ENCODE assay signal across 19 mouse cellular contexts in the genomic region with DNA sequence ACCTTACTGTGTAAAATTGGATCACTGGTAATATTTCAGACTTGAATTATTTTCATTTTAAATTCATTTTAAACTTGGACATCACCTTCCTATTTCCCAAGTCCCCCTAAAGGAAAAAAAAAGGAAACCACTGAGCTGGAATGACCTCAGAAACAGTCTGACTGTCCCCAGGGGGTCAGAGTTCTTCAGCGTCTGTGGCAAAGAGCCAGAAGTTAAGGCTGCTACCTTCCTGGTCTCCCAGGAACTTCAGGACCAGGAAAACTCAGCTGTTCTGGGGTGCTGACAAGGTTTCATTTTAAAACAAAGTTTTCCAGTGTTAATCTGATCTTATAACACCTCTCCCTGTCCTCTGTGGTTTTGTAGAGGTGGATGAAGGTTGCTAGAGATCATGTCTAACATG. TPM values are rescaled to one million over a fixed set of nuclear protein-coding genes. Genes with fewer than 3 reads are reported as not detected.
A peak's percentile ranks its signal among the peaks of the same experiment; 100 is the strongest.
DNase-seq lines count a peak whose midpoint lies in the region; ATAC-seq and TF ChIP-seq lines count a peak whose summit lies in the region.
"Had no signal": no experiment of that assay in that cellular context is flagged by ENCODE, and none has a peak within 500 bp of the region (broad histone marks: within the 10 kb centered on the region; RNA-seq: fewer than 3 reads in every experiment).

No protein-coding gene starts in this region.

- peak; percentile 73 for DNase-seq in kidney, adult 2 months
- no peak for DNase-seq in liver, embryonic 13.5 days
- DNase-seq in liver = no peak
- peak; percentile 59 for DNase-seq in kidney, postnatal 14 days
- peak; percentile 64 to 74 for DNase-seq in kidney, postnatal 25 days
- no peak for DNase-seq in heart, embryonic 10.5 days (ENCODE audit: low spot score)
- DNase-seq: adrenal gland, adult 2 months; adrenal gland, postnatal 25 days; cerebellum, adult 18-20 months; cerebellum, adult 9-11 months; cerebellum, postnatal 36 days; gastrocnemius, postnatal 14 days; heart, postnatal 4 days had no signal

- TF ChIP-seq POLR2A in kidney, adult 2 months (IDR thresholded peaks at IDR 0.05; ENCODE audit: low read depth, low read length) = no peak

- H3K9ac ChIP-seq in kidney, embryonic 16.5 days (replicated peaks; ENCODE audit: low read length) = no peak overlapping the region
- no peak overlapping the region for H3K9ac ChIP-seq in liver, embryonic 13.5 days
- H3K9ac ChIP-seq: embryonic facial prominence, embryonic 13.5 days; forebrain, embryonic 12.5 days; heart, embryonic 13.5 days; hindbrain, embryonic 12.5 days had no signal

- no peaks in the 10 kb centered on the region for H3K4me1 ChIP-seq in kidney, adult 2 months (ENCODE audit: control insufficient read depth, insufficient read depth, low read length)
- no peaks in the 10 kb centered on the region for H3K4me1 ChIP-seq in kidney, embryonic 16.5 days (ENCODE audit: insufficient read depth, low read length)
- peaks cover 72% of the 10 kb centered on the region for H3K4me1 ChIP-seq in liver, embryonic 13.5 days (replicated peaks)
- peaks cover 16% of the 10 kb centered on the region; the same call in 1 of the 2 replicates for H3K4me1 ChIP-seq in heart, embryonic 10.5 days
- H3K4me1 ChIP-seq: forebrain, embryonic 12.5 days; hindbrain, embryonic 12.5 days had no signal

- H3K9me3 ChIP-seq in kidney, embryonic 16.5 days (ENCODE audit: low read length) = no peaks in the 10 kb centered on the region
- no peaks in the 10 kb centered on the region for H3K9me3 ChIP-seq in liver, embryonic 13.5 days (replicated peaks)
- no peaks in the 10 kb centered on the region for H3K9me3 ChIP-seq in heart, embryonic 10.5 days
- H3K9me3 ChIP-seq: embryonic facial prominence, embryonic 13.5 days; forebrain, embryonic 12.5 days; heart, embryonic 13.5 days; hindbrain, embryonic 12.5 days had no signal

- no peak overlapping the region for H3K27ac ChIP-seq in kidney, adult 2 months (ENCODE audit: insufficient read depth, low read depth, low read length)
- no peak overlapping the region for H3K27ac ChIP-seq in kidney, embryonic 16.5 days (ENCODE audit: low read length)
- H3K27ac ChIP-seq in liver, embryonic 13.5 days = peak overlapping the region; percentile 11; the same call in 1 of the 2 replicates
- no peak overlapping the region for H3K27ac ChIP-seq in heart, embryonic 10.5 days
- H3K27ac ChIP-seq: embryonic facial prominence, embryonic 13.5 days; forebrain, embryonic 12.5 days; heart, embryonic 13.5 days; hindbrain, embryonic 12.5 days had no signal

- no peak for ATAC-seq in kidney, embryonic 16.5 days (ENCODE audit: low FRiP score, low TSS enrichment)
- ATAC-seq in liver, embryonic 13.5 days (ENCODE audit: low read depth) = no peak
- ATAC-seq: forebrain, embryonic 16.5 days had no signal

- no peaks in the 10 kb centered on the region for H3K27me3 ChIP-seq in kidney, adult 2 months (replicated peaks; ENCODE audit: control insufficient read depth, insufficient read depth, low read length)
- H3K27me3 ChIP-seq in kidney, embryonic 16.5 days (ENCODE audit: insufficient read depth, low read length) = no peaks in the 10 kb centered on the region
- no peaks in the 10 kb centered on the region for H3K27me3 ChIP-seq in liver, embryonic 13.5 days
- H3K27me3 ChIP-seq in heart, embryonic 10.5 days (ENCODE audit: insufficient read depth, poor library complexity, severe bottlenecking) = no peaks in the 10 kb centered on the region
- H3K27me3 ChIP-seq: embryonic facial prominence, embryonic 13.5 days; forebrain, embryonic 12.5 days; heart, embryonic 13.5 days; hindbrain, embryonic 12.5 days had no signal

- H3K4me3 ChIP-seq in kidney, adult 2 months (ENCODE audit: insufficient read depth, low read depth, low read length) = no peak overlapping the region
- H3K4me3 ChIP-seq in kidney, embryonic 16.5 days (ENCODE audit: low read length) = no peak overlapping the region
- no peak overlapping the region for H3K4me3 ChIP-seq in liver, embryonic 13.5 days (replicated peaks)
- no peak overlapping the region for H3K4me3 ChIP-seq in heart, embryonic 10.5 days
- H3K4me3 ChIP-seq: embryonic facial prominence, embryonic 13.5 days; forebrain, embryonic 12.5 days; heart, embryonic 13.5 days; hindbrain, embryonic 12.5 days had no signal

- WGBS in kidney, adult 2 months = 28% methylated on average over 1 of the region's 1 CpGs
- WGBS in kidney, embryonic 16.5 days = 68% methylated on average over 1 of the region's 1 CpGs
- 74% methylated on average over 1 of the region's 1 CpGs for WGBS in liver, embryonic 13.5 days (ENCODE audit: insufficient replicate concordance)
- WGBS in heart, embryonic 10.5 days = 75% methylated on average over 1 of the region's 1 CpGs

- no peaks in the 10 kb centered on the region; the same call in 1 of the 2 replicates for H3K36me3 ChIP-seq in kidney, adult 2 months (ENCODE audit: control insufficient read depth, insufficient read depth, low read length)
- peaks cover 23% of the 10 kb centered on the region for H3K36me3 ChIP-seq in kidney, embryonic 16.5 days (ENCODE audit: insufficient read depth, low read length)
- H3K36me3 ChIP-seq in liver, embryonic 13.5 days = peaks cover 13% of the 10 kb centered on the region
- H3K36me3 ChIP-seq in heart, embryonic 10.5 days = peaks cover 61% of the 10 kb centered on the region

- H3K4me2 ChIP-seq in kidney, embryonic 16.5 days (replicated peaks; ENCODE audit: low read depth, low read length) = no peak overlapping the region
- no peak overlapping the region for H3K4me2 ChIP-seq in liver, embryonic 13.5 days
- H3K4me2 ChIP-seq: embryonic facial prominence, embryonic 13.5 days; forebrain, embryonic 12.5 days; heart, embryonic 13.5 days; hindbrain, embryonic 12.5 days had no signal

- no peak for TF ChIP-seq CTCF in kidney, adult 2 months (conservative IDR thresholded peaks at IDR 0.05; ENCODE audit: insufficient read depth, insufficient read length, low read depth, low read length)

RNA-seq across cellular contexts. Expression of a gene that starts 25.5 kb away (rescaled TPM):
- polyA plus RNA-seq in kidney, adult 2 months (2012; rRNA removed) = 1.5 and 3.8 TPM in 2 replicates
- 3.8 and 4.8 TPM in 2 replicates for polyA plus RNA-seq in kidney, embryonic 16.5 days (2015; fragmentation: Nextera tagmentation; extraction: Ambion mirVana)
- 15.3 and 16.7 TPM in 2 replicates for polyA plus RNA-seq in liver, embryonic 13.5 days (2015; fragmentation: Nextera tagmentation; extraction: Ambion mirVana)
- 4.4 and 5.3 TPM in 2 replicates for polyA plus RNA-seq in heart, embryonic 10.5 days (2016; fragmentation: Nextera tagmentation; extraction: Ambion mirVana)

Comparison
In these comparisons a context has a peak if more than half of its experiments do, and no peak if none do; other contexts are left out.
1. DNase-seq: peak in kidney, adult 2 months (single experiment), kidney, postnatal 14 days (single experiment) and kidney, postnatal 25 days (2 of 2); none in liver, embryonic 13.5 days (single experiment), liver (single experiment) and heart, embryonic 10.5 days (single experiment).